Mouse (Mus musculus): ENCODE data around the gene Rptor. TPM values are rescaled to one million over a fixed set of nuclear protein-coding genes. Genes with fewer than 3 reads are reported as not detected.

Rptor gene
- total and polyA plus RNA-seq, 3 experiments: 33.9 to 34.9 TPM; not detected in 1

DNA sequence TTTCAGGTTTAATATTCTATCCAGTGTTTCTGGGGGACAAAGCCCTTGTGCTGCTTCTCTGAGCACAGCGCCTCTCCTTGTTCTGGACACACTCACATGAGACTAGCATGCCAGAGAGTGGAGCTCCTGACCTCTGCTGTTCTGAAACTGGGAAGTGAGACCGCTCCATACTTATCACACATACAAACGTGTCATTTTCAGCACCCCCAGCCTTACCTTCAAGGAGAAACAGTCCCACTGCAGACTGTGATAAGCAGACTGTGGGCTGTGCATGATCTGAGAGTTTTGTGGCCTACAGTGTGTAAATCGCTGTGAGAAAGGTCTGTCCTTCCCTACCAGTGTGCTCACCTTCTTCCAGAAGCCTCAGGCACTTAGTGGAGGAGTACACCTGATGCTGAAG lies 168.3 kb downstream of the Rptor start:
- Histone ChIP-seq H3K27ac (ENCODE audit: control insufficient read depth, low read depth, low read length) (no peak overlapping the region), H3K4me1 (ENCODE audit: control insufficient read depth in 1 of 2, insufficient read depth in 2 of 2, low read length in 2 of 2) (no peaks in the 10 kb centered on the region), H3K36me3 (ENCODE audit: control insufficient read depth in 1 of 2, insufficient read depth in 2 of 2, low read length in 2 of 2) (peaks cover 0 to 5% of the 10 kb centered on the region in 2 experiments; a peak in 1 of 4 replicates), H3K4me3 (ENCODE audit: control insufficient read depth in 1 of 2, insufficient read depth in 1 of 2, low read depth in 2 of 2, low read length in 2 of 2) (no peak overlapping the region), H3K9me3 (replicated peaks; ENCODE audit: insufficient read depth, low read length) (no peaks in the 10 kb centered on the region), H3K27me3 (ENCODE audit: control insufficient read depth in 1 of 2, insufficient read depth in 2 of 2, low read length in 2 of 2) (no peaks in the 10 kb centered on the region), H3K79me2 (ENCODE audit: control insufficient read depth, insufficient read depth, low read length, poor library complexity) (no peaks in the 10 kb centered on the region), H3K9ac (ENCODE audit: control insufficient read depth, low read depth, low read length, poor library complexity, severe bottlenecking) (no peak overlapping the region)
- no peak for TF ChIP-seq MYB (IDR thresholded peaks at IDR 0.05; ENCODE audit: low read depth, low read length)
- no peak; the same call in 1 of the 2 replicates for TF ChIP-seq TAL1 (IDR thresholded peaks at IDR 0.05; ENCODE audit: low read length)
- no peak for TF ChIP-seq MAFK (IDR thresholded peaks at IDR 0.05; ENCODE audit: borderline replicate concordance, low read depth, low read length)
- TF ChIP-seq EP300 (IDR thresholded peaks at IDR 0.05; ENCODE audit: low read depth in 1 of 2, low read length in 2 of 2): peak in 1 of 2 experiments; percentile 37; a peak in 1 of 4 replicates
- no peak for TF ChIP-seq CHD1 (IDR thresholded peaks at IDR 0.05; ENCODE audit: low read depth, low read length)
- peak; percentile 24 for DNase-seq (ENCODE audit: low read depth, low spot score)

DNA sequence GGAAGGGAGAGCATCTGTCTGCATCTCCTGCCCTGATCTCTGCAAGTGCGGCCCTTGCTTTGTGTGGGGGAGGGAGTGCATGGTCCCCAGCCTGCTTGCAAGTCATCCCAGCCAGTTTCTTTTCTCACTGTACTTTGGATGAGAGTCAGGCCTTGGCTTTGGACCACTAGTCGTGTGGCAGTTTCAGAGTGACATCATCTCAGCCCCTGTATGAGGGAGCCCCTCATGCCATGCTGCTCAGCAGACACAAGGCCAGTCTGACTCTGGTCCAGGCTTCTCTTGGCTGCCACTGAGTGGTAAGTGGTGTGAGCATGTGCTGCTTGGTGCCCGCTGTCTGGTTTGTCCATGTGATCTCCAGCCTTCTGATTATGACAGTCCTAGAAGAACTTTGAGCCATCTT lies 170.2 kb downstream of the Rptor start:
- H3K4me3 ChIP-seq (ENCODE audit: control insufficient read depth in 1 of 2, insufficient read depth in 1 of 2, low read depth in 2 of 2, low read length in 2 of 2): no peak overlapping the region
- H3K27ac ChIP-seq (ENCODE audit: control insufficient read depth, low read depth, low read length): no peak overlapping the region
- no peak for DNase-seq (ENCODE audit: low read depth, low spot score)
- H3K9ac ChIP-seq (ENCODE audit: control insufficient read depth, low read depth, low read length, poor library complexity, severe bottlenecking): no peak overlapping the region
- H3K9me3 ChIP-seq (replicated peaks; ENCODE audit: insufficient read depth, low read length): no peaks in the 10 kb centered on the region
- H3K36me3 ChIP-seq (ENCODE audit: control insufficient read depth in 1 of 2, insufficient read depth in 2 of 2, low read length in 2 of 2): peaks cover 0 to 5% of the 10 kb centered on the region in 2 experiments; a peak in 1 of 4 replicates
- TF ChIP-seq SIN3A (IDR thresholded peaks at IDR 0.05; ENCODE audit: low read length): no peak
- TF ChIP-seq MAFK (IDR thresholded peaks at IDR 0.05; ENCODE audit: borderline replicate concordance, low read depth, low read length): no peak
- no peaks in the 10 kb centered on the region for H3K79me2 ChIP-seq (ENCODE audit: control insufficient read depth, insufficient read depth, low read length, poor library complexity)
- no peaks in the 10 kb centered on the region for H3K27me3 ChIP-seq (ENCODE audit: control insufficient read depth in 1 of 2, insufficient read depth in 2 of 2, low read length in 2 of 2)
- H3K4me1 ChIP-seq (ENCODE audit: control insufficient read depth in 1 of 2, insufficient read depth in 2 of 2, low read length in 2 of 2): no peaks in the 10 kb centered on the region

DNA sequence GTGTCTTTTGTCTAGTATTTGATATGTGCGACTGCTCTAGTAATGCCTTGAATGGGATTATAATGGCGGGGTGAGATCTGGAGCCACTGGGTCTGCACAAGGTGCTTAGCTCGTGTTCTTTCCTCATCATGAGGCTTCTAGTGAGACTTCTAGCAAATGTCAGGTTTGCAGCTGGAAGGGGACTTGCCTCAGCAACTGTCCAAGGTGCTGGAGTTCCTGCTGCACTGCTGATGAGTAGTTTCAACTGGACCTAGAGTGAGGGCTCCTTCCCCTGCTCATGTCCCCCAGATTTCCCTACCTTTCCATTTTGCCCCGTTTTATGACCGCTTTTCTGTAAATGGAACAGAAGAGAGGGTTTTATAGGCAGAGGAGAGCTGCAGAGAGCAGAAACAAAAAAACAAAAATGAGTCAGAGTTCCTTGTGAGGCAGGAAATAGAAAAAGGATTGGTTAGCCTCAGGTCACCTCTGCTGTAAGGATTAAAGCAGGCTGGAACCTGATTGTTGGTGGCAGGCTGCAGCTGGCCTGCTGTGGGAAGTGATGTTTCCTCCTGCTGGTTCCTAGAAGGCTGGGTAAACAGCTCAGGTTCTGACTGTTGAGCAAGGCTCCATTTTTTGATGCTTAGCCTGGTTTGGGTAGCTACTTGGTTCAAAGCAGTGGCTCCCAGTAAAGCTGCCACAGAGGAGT lies 172.5 kb downstream of the Rptor start:
- Histone ChIP-seq H3K27ac (ENCODE audit: control insufficient read depth, low read depth, low read length) (no peak overlapping the region), H3K9ac (ENCODE audit: control insufficient read depth, low read depth, low read length, poor library complexity, severe bottlenecking) (no peak overlapping the region), H3K79me2 (ENCODE audit: control insufficient read depth, insufficient read depth, low read length, poor library complexity) (no peaks in the 10 kb centered on the region), H3K9me3 (replicated peaks; ENCODE audit: insufficient read depth, low read length) (no peaks in the 10 kb centered on the region), H3K4me1 (ENCODE audit: control insufficient read depth in 1 of 2, insufficient read depth in 2 of 2, low read length in 2 of 2) (no peaks in the 10 kb centered on the region), H3K4me3 (ENCODE audit: control insufficient read depth in 1 of 2, insufficient read depth in 1 of 2, low read depth in 2 of 2, low read length in 2 of 2) (no peak overlapping the region), H3K27me3 (ENCODE audit: control insufficient read depth in 1 of 2, insufficient read depth in 2 of 2, low read length in 2 of 2) (no peaks in the 10 kb centered on the region), H3K36me3 (ENCODE audit: control insufficient read depth in 1 of 2, insufficient read depth in 2 of 2, low read length in 2 of 2) (peaks cover 0 to 5% of the 10 kb centered on the region in 2 experiments; a peak in 1 of 4 replicates)
- TF ChIP-seq KAT2A (conservative IDR thresholded peaks at IDR 0.05; ENCODE audit: low read depth, low read length) (no peak), CHD1 (IDR thresholded peaks at IDR 0.05; ENCODE audit: low read depth, low read length) (no peak), EP300 (IDR thresholded peaks at IDR 0.05; ENCODE audit: low read depth in 1 of 2, low read length in 2 of 2) (no peak), USF1 (IDR thresholded peaks at IDR 0.05; ENCODE audit: low read depth, low read length) (no peak), ELF1 (IDR thresholded peaks at IDR 0.05; ENCODE audit: low read depth, low read length) (no peak), RAD21 (IDR thresholded peaks at IDR 0.05; ENCODE audit: low read depth, low read length) (no peak), SMC3 (IDR thresholded peaks at IDR 0.05; ENCODE audit: low read depth, low read length) (no peak), CTCF (IDR thresholded peaks at IDR 0.05 in 2 of 3, conservative IDR thresholded peaks at IDR 0.05 in 1 of 3; ENCODE audit: control insufficient read depth in 1 of 3, insufficient read depth in 1 of 3, low read depth in 2 of 3, low read length in 3 of 3, poor library complexity in 1 of 3, severe bottlenecking in 1 of 3) (no peak), SIN3A (IDR thresholded peaks at IDR 0.05; ENCODE audit: low read length) (no peak)
- DNase-seq (ENCODE audit: low read depth, low spot score): peak; percentile 50

Data from MEL (cell line).